Mouse (Mus musculus) ES-E14 (cell line): ENCODE measurements around the gene Gal.

Experiments used
- CHD2 ChIP-seq: IDR thresholded peaks from 2 replicates; pipeline ENCODE4 v1.6.1; 2014; ENCODE audit warnings: mild to moderate bottlenecking, low read depth, low read length, inconsistent platforms
- HCFC1 ChIP-seq: IDR thresholded peaks from 2 replicates; pipeline ENCODE4 v1.6.1; 2012; ENCODE audit warnings: low read length, inconsistent platforms, borderline replicate concordance; ENCODE audit not compliant: insufficient read depth
- MAFK ChIP-seq: IDR thresholded peaks from 2 replicates; pipeline ENCODE4 v1.6.1; 2014; ENCODE audit warnings: mild to moderate bottlenecking, low read depth, low read length, inconsistent platforms; ENCODE audit not compliant: insufficient read depth
- ZC3H11A ChIP-seq: IDR thresholded peaks from 2 replicates; pipeline ENCODE4 v1.6.1; 2012; ENCODE audit warnings: low read depth, mild to moderate bottlenecking, inconsistent platforms, low read length, borderline replicate concordance
- ZNF384 ChIP-seq: IDR thresholded peaks from 2 replicates; pipeline ENCODE4 v1.6.1; 2012; ENCODE audit warnings: low read depth, low read length, inconsistent platforms

DNA sequence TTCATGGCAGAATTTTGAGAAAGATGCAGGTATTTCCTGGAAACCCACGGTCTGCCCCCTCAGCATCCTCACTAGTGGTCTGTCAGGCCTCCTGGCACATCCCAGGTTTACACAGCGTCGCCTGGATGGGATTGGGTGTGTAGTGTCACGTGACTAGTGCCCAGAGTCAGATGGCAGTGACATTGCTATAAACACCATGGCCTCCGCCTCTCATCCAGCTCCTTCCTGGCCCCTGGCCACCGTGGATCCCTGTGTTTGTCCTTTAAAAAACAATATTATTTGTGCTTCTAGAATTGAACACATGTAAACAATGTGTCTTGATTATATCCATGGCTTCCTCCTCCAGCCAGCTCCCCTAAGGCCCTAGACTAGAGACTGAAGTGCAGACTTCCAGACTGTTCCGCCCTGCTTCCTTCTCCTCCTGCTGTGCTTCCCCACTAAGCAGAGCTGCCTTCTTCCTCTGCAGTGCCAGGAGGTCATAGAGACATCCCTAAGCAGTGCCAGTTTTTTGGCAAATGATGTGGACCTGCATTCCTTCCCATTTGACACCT, 38.3 kb downstream of the Gal start:
- TF ChIP-seq ZC3H11A (no peak), ZNF384 (no peak), HCFC1 (no peak), CHD2 (no peak), MAFK (no peak)
